Mouse (Mus musculus) gastrocnemius, postnatal 4 days (tissue): Measurements from ENCODE around the gene Rara. TPM values are rescaled to one million over a fixed set of nuclear protein-coding genes. Genes with fewer than 3 reads are reported as not detected.
"Not testable (repeated sequence)": the region's sequence is repeated elsewhere in the genome, so short reads cannot be mapped to it uniquely, and the experiment has no call there.

Source experiments
- DNase-seq, 2 experiments: peaks; one replicate each; pipeline ENCODE4 v3.0.0; 2021 to 2022; ENCODE audit warnings: low spot score in 2 of 2, mixed read lengths in 2 of 2
- total RNA-seq, 2 experiments: library from RNA; stranded (reverse); gene quantifications; 2 replicates each; pipeline ENCODE4 v1.2.3; 2021

The Rara gene
- total RNA-seq, 2 experiments from 2014 or later: 44.6 to 45.9 TPM

- no peak for DNase-seq
Measured at GRCm38 (mm10) chr11:98983551-98983950, 55.9 kb downstream of the Rara start.

- DNase-seq: no peak
Measured at GRCm38 (mm10) chr11:98985542-98985941, 57.9 kb downstream of the Rara start.

GRCm38 (mm10) chr11:98988260-98988659 lies 60.6 kb downstream of the Rara start:
- DNase-seq: not testable (repeated sequence)

- DNase-seq: no peak
Measured at GRCm38 (mm10) chr11:98990866-98991265, 63.2 kb downstream of the Rara start.

GRCm38 (mm10) chr11:98995987-98996386 lies 68.4 kb downstream of the Rara start:
- DNase-seq: no peak

- DNase-seq: no peak
Measured at GRCm38 (mm10) chr11:98997659-98998058, 70.0 kb downstream of the Rara start.

- no peak for DNase-seq
Measured at GRCm38 (mm10) chr11:98998776-98999175, 71.2 kb downstream of the Rara start.

GRCm38 (mm10) chr11:98999243-98999642 lies 71.6 kb downstream of the Rara start:
- no peak for DNase-seq

GRCm38 (mm10) chr11:99006788-99007187 lies 79.2 kb downstream of the Rara start:
- no peak for DNase-seq

- DNase-seq: no peak
Measured at GRCm38 (mm10) chr11:99010124-99010523, 82.5 kb downstream of the Rara start.

- no peak for DNase-seq
Measured at GRCm38 (mm10) chr11:99010706-99011105, 83.1 kb downstream of the Rara start.

GRCm38 (mm10) chr11:99013856-99014255 lies 86.2 kb downstream of the Rara start:
- no peak for DNase-seq

GRCm38 (mm10) chr11:99019844-99020243 lies 92.2 kb downstream of the Rara start:
- DNase-seq: no peak

- DNase-seq: no peak
Measured at GRCm38 (mm10) chr11:99022384-99022933, 94.8 kb downstream of the Rara start.

- DNase-seq: no peak
Measured at GRCm38 (mm10) chr11:99023094-99023493, 95.5 kb downstream of the Rara start.

- peak; percentile 68 to 79 for DNase-seq
Measured at GRCm38 (mm10) chr11:99023500-99024467, 96.2 kb downstream of the Rara start, which contains the start of gene Top2a. Gene Top2a (minus strand): TSS chr11:99024189.

Other genes starting within 250 kb of the Rara start
- 100 to 1,000 TPM; 130 to 140 TPM for gene Psmd3, start 245.3 kb upstream of the Rara start, total RNA-seq
- gene Csf3, start 226.6 kb upstream of the Rara start, total RNA-seq: not detected
- 10 to 100 TPM; 47.8 to 58.0 TPM for gene Med24, start 198.4 kb upstream of the Rara start, total RNA-seq
- gene Thra, start 187.2 kb upstream of the Rara start, total RNA-seq: 100 to 1,000 TPM; 225 TPM
- gene Nr1d1, start 152.5 kb upstream of the Rara start, total RNA-seq: 10 to 100 TPM; 26.7 to 34.2 TPM
- gene Msl1, start 132.3 kb upstream of the Rara start, total RNA-seq: 10 to 100 TPM; 79.3 to 83.9 TPM
- gene Casc3, start 122.9 kb upstream of the Rara start, total RNA-seq: 10 to 100 TPM; 28.3 to 31.6 TPM
- gene Rapgefl1, start 91.0 kb upstream of the Rara start, total RNA-seq: 1 to 10 TPM; 3.4 to 4.3 TPM
- gene Wipf2, start 64.2 kb upstream of the Rara start, total RNA-seq: 10 to 100 TPM in 1 of 2 experiments, 1 to 10 TPM in 1; 8.3 to 11.0 TPM
- gene Cdc6, start 20.0 kb upstream of the Rara start, total RNA-seq: 1 to 10 TPM; 6.8 to 7.5 TPM
- gene Gjd3, start 55.2 kb downstream of the Rara start, total RNA-seq: under 1 TPM in 1 of 2 experiments, not detected in 1; 0.69 TPM
- gene Top2a, start 96.4 kb downstream of the Rara start, total RNA-seq: 10 to 100 TPM; 86.4 to 96.2 TPM
- gene Igfbp4, start 113.4 kb downstream of the Rara start, total RNA-seq: 100 to 1,000 TPM; 317 to 355 TPM
- gene Tns4, start 161.5 kb downstream of the Rara start, total RNA-seq: under 1 TPM in 1 of 2 experiments, not detected in 1; 0.13 TPM
- gene Ccr7, start 227.3 kb downstream of the Rara start, total RNA-seq: under 1 TPM; 0.12 to 0.18 TPM